Mouse (Mus musculus): ENCODE data around the gene Apold1.

- TF ChIP-seq CTCF (IDR thresholded peaks at IDR 0.05; ENCODE audit: insufficient read depth, low read length) (no peak), POLR2A (IDR thresholded peaks at IDR 0.05; ENCODE audit: borderline replicate concordance, extremely low read depth, low read depth, low read length) (no peak)
Observed at GRCm38 (mm10) chr6:134961286-134961685, 20.2 kb upstream of the Apold1 start.
